In the genomic region with DNA sequence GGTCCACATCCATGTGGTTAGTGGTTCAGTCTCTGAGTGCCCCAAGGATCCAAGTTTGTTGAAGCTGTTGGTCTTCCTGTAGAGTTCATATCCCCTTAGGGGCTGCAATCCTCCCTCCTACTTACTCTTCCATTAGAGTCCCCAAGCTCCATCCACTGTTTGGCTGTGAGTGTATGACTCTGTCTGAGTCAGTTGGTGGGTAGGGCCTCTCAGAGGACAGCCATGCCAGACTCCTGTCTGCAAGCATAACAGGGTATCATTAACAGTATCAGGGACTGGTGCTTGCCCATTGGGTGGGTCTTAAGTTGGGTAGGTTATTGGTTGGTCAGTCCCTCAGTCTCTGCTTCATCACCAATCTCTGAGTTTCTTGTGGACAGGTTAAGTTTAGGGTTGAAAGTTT, we compare ENCODE assay signal across 30 mouse cellular contexts. TPM values are rescaled to one million over a fixed set of nuclear protein-coding genes. Genes with fewer than 3 reads are reported as not detected.
DNase-seq lines count a peak whose midpoint lies in the region; ATAC-seq lines count a peak whose summit lies in the region.
"Had no signal": no experiment of that assay in that cellular context is flagged by ENCODE, and none has a peak within 500 bp of the region (broad histone marks: within the 10 kb centered on the region; RNA-seq: fewer than 3 reads in every experiment).

No protein-coding gene starts in this region.

- no peak overlapping the region for H3K4me2 ChIP-seq in intestine, embryonic 16.5 days (ENCODE audit: low read depth, low read length)
- H3K4me2 ChIP-seq in intestine, embryonic 15.5 days (replicated peaks), result no peak overlapping the region
- no peak overlapping the region for H3K4me2 ChIP-seq in neural tube, embryonic 13.5 days
- H3K4me2 ChIP-seq in neural tube, embryonic 15.5 days, result no peak overlapping the region
- H3K4me2 ChIP-seq: embryonic facial prominence, embryonic 15.5 days; forebrain, embryonic 13.5 days; heart, embryonic 12.5 days; hindbrain, embryonic 15.5 days; liver, embryonic 12.5 days; midbrain, embryonic 13.5 days had no signal

- no peaks in the 10 kb centered on the region for H3K36me3 ChIP-seq in intestine, embryonic 16.5 days (ENCODE audit: control insufficient read depth, insufficient read depth, low read length)
- no peaks in the 10 kb centered on the region for H3K36me3 ChIP-seq in intestine, embryonic 15.5 days
- H3K36me3 ChIP-seq in neural tube, embryonic 13.5 days, result no peaks in the 10 kb centered on the region
- no peaks in the 10 kb centered on the region for H3K36me3 ChIP-seq in neural tube, embryonic 15.5 days
- H3K36me3 ChIP-seq: embryonic facial prominence, embryonic 15.5 days; heart, embryonic 12.5 days; hindbrain, embryonic 15.5 days; liver, embryonic 12.5 days; midbrain, embryonic 13.5 days had no signal

- no peak for ATAC-seq in intestine, embryonic 16.5 days
- no peak for ATAC-seq in intestine, embryonic 15.5 days
- no peak for ATAC-seq in neural tube, embryonic 13.5 days (ENCODE audit: low read depth)
- no peak for ATAC-seq in neural tube, embryonic 15.5 days (ENCODE audit: low FRiP score)
- ATAC-seq: activated CD4-positive, CD25-positive, alpha-beta regulatory T cell, adult 4 months; forebrain, embryonic 13.5 days; liver, embryonic 12.5 days; liver, postnatal 0 days; midbrain, embryonic 13.5 days had no signal

- no peak overlapping the region for H3K4me3 ChIP-seq in intestine, embryonic 16.5 days (ENCODE audit: low read length)
- H3K4me3 ChIP-seq in intestine, embryonic 15.5 days (replicated peaks), result no peak overlapping the region
- H3K4me3 ChIP-seq in neural tube, embryonic 13.5 days, result no peak overlapping the region
- H3K4me3 ChIP-seq in neural tube, embryonic 15.5 days (replicated peaks), result no peak overlapping the region
- H3K4me3 ChIP-seq: embryonic facial prominence, embryonic 15.5 days; forebrain, embryonic 13.5 days; heart, embryonic 12.5 days; hindbrain, embryonic 15.5 days; liver, embryonic 12.5 days; midbrain, embryonic 13.5 days had no signal

- H3K27me3 ChIP-seq in intestine, embryonic 16.5 days (replicated peaks; ENCODE audit: control insufficient read depth, insufficient read depth, low read length), result no peaks in the 10 kb centered on the region
- H3K27me3 ChIP-seq in intestine, embryonic 15.5 days (replicated peaks), result no peaks in the 10 kb centered on the region
- no peaks in the 10 kb centered on the region for H3K27me3 ChIP-seq in neural tube, embryonic 13.5 days
- no peaks in the 10 kb centered on the region for H3K27me3 ChIP-seq in neural tube, embryonic 15.5 days (replicated peaks)
- H3K27me3 ChIP-seq: embryonic facial prominence, embryonic 15.5 days; forebrain, embryonic 13.5 days; hindbrain, embryonic 15.5 days; midbrain, embryonic 13.5 days had no signal

- no peak overlapping the region for H3K27ac ChIP-seq in intestine, embryonic 16.5 days (ENCODE audit: low read length)
- no peak overlapping the region for H3K27ac ChIP-seq in intestine, embryonic 15.5 days
- H3K27ac ChIP-seq in neural tube, embryonic 13.5 days (replicated peaks), result 0 out of 2 replicates have a peak overlapping the region, but pooled peaks have one; percentile 9
- no peak overlapping the region for H3K27ac ChIP-seq in neural tube, embryonic 15.5 days (replicated peaks)
- H3K27ac ChIP-seq: embryonic facial prominence, embryonic 15.5 days; forebrain, embryonic 13.5 days; hindbrain, embryonic 15.5 days; liver, embryonic 12.5 days; midbrain, embryonic 13.5 days; stomach, postnatal 0 days had no signal

- H3K9ac ChIP-seq in intestine, embryonic 16.5 days (ENCODE audit: low read depth, low read length), result 0 out of 2 replicates have a peak overlapping the region, but pooled peaks have one; percentile 55
- no peak overlapping the region for H3K9ac ChIP-seq in intestine, embryonic 15.5 days
- no peak overlapping the region for H3K9ac ChIP-seq in neural tube, embryonic 13.5 days
- H3K9ac ChIP-seq in neural tube, embryonic 15.5 days (replicated peaks), result no peak overlapping the region
- H3K9ac ChIP-seq: embryonic facial prominence, embryonic 15.5 days; forebrain, embryonic 13.5 days; heart, embryonic 12.5 days; hindbrain, embryonic 15.5 days; liver, embryonic 12.5 days; liver, postnatal 0 days; midbrain, embryonic 13.5 days had no signal

- intact Hi-C loops in left cerebral cortex, postnatal 14 days (cut with DNase I), result no loop called here

- peaks cover 46% of the 10 kb centered on the region for H3K4me1 ChIP-seq in intestine, embryonic 16.5 days (ENCODE audit: control insufficient read depth, insufficient read depth, low read length)
- H3K4me1 ChIP-seq in intestine, embryonic 15.5 days (replicated peaks), result peaks cover 44% of the 10 kb centered on the region
- peaks cover 35% of the 10 kb centered on the region for H3K4me1 ChIP-seq in neural tube, embryonic 13.5 days (replicated peaks)
- peaks cover 33% of the 10 kb centered on the region for H3K4me1 ChIP-seq in neural tube, embryonic 15.5 days

- DNase-seq in R1 (ENCODE audit: low read depth, low spot score), result peak; percentile 37
- DNase-seq in left cerebral cortex, postnatal 14 days (ENCODE audit: low spot score in 2 of 2), result no peak
- DNase-seq in spleen, postnatal 14 days (ENCODE audit: low spot score in 2 of 2), result no peak
- DNase-seq: adrenal gland, adult 2 months; adrenal gland, postnatal 36 days; B cell, adult 2 months; cerebellum, adult 18-20 months; cerebellum, postnatal 10 days; gastrocnemius, postnatal 25 days; heart, adult 18-20 months; kidney, adult 9 months; kidney, postnatal 10 days; layer of hippocampus, adult 9-11 months; liver, postnatal 0 days; right cerebral cortex, postnatal 25 days; spleen, adult 18-20 months; thymus, adult 18-20 months; thymus, postnatal 25 days had no signal

- no peaks in the 10 kb centered on the region for H3K9me3 ChIP-seq in intestine, embryonic 16.5 days (ENCODE audit: control insufficient read depth, low read length)
- no peaks in the 10 kb centered on the region for H3K9me3 ChIP-seq in intestine, embryonic 15.5 days
- no peaks in the 10 kb centered on the region for H3K9me3 ChIP-seq in neural tube, embryonic 13.5 days
- H3K9me3 ChIP-seq in neural tube, embryonic 15.5 days (replicated peaks), result no peaks in the 10 kb centered on the region
- H3K9me3 ChIP-seq: embryonic facial prominence, embryonic 15.5 days; forebrain, embryonic 13.5 days; heart, embryonic 12.5 days; hindbrain, embryonic 15.5 days; liver, embryonic 12.5 days; midbrain, embryonic 13.5 days had no signal

RNA-seq across cellular contexts. Expression of a gene that starts 1.3 kb away (rescaled TPM):
- 11.8 and 15.5 TPM in 2 replicates for polyA plus RNA-seq in intestine, embryonic 16.5 days (2015; fragmentation: Nextera tagmentation; extraction: Ambion mirVana)
- 18.1 and 19.4 TPM in 2 replicates for polyA plus RNA-seq in intestine, embryonic 15.5 days (2015; fragmentation: Nextera tagmentation; extraction: Ambion mirVana)
- 32.0 and 32.5 TPM in 2 replicates for polyA plus RNA-seq in neural tube, embryonic 13.5 days (2015; fragmentation: Nextera tagmentation; extraction: Ambion mirVana)
- 25.4 and 33.0 TPM in 2 replicates for polyA plus RNA-seq in neural tube, embryonic 15.5 days (2015; fragmentation: Nextera tagmentation; extraction: Ambion mirVana)
- total RNA-seq in left cerebral cortex, postnatal 14 days (2021), result 100 to 1,000 TPM; 100 to 104 TPM

RNA-seq across cellular contexts. Expression of a gene that starts 52.1 kb away (rescaled TPM):
- 66.8 and 71.3 TPM in 2 replicates for polyA plus RNA-seq in intestine, embryonic 16.5 days (2015; fragmentation: Nextera tagmentation; extraction: Ambion mirVana)
- polyA plus RNA-seq in intestine, embryonic 15.5 days (2015; fragmentation: Nextera tagmentation; extraction: Ambion mirVana), result 68.4 and 73.7 TPM in 2 replicates
- polyA plus RNA-seq in neural tube, embryonic 13.5 days (2015; fragmentation: Nextera tagmentation; extraction: Ambion mirVana), result 77.6 and 89.9 TPM in 2 replicates
- 110 and 112 TPM in 2 replicates for polyA plus RNA-seq in neural tube, embryonic 15.5 days (2015; fragmentation: Nextera tagmentation; extraction: Ambion mirVana)
- total RNA-seq in left cerebral cortex, postnatal 14 days (2021), result 10 to 100 TPM; 74.4 to 80.6 TPM
